Mouse (Mus musculus): ENCODE results near the gene A230050P20Rik.

GRCm38 (mm10) chr9:20897736-20898510 lies 29.5 kb downstream of the A230050P20Rik start:
- TF ChIP-seq CTCF (IDR thresholded peaks at IDR 0.05; ENCODE audit: insufficient read depth, low read length): no peak
- TF ChIP-seq POLR2A (IDR thresholded peaks at IDR 0.05; ENCODE audit: borderline replicate concordance, extremely low read depth, low read depth, low read length): no peak

All from lung, adult 2 months (tissue).